Mouse (Mus musculus): ENCODE results near the gene Tnfrsf25.

The Tnfrsf25 gene

GRCm38 (mm10) chr4:152092751-152093293 is 22.9 kb upstream of the Tnfrsf25 start:
- no peak for DNase-seq (ENCODE audit: low spot score in 2 of 2)

- DNase-seq (ENCODE audit: low spot score in 2 of 2) = no peak
Observed at GRCm38 (mm10) chr4:152094233-152094632, 21.5 kb upstream of the Tnfrsf25 start.

GRCm38 (mm10) chr4:152095937-152096910 is 19.5 kb upstream of the Tnfrsf25 start:
- DNase-seq (ENCODE audit: low spot score in 2 of 2) = peak in 1 of 2 experiments; percentile 69

- no peak for DNase-seq (ENCODE audit: low spot score in 2 of 2)
Observed at GRCm38 (mm10) chr4:152096927-152097326, 18.8 kb upstream of the Tnfrsf25 start.

- DNase-seq (ENCODE audit: low spot score in 2 of 2) = no peak
Observed at GRCm38 (mm10) chr4:152097911-152098799, 17.6 kb upstream of the Tnfrsf25 start.

- no peak for DNase-seq (ENCODE audit: low spot score in 2 of 2)
Observed at GRCm38 (mm10) chr4:152100541-152100940, 15.2 kb upstream of the Tnfrsf25 start.

GRCm38 (mm10) chr4:152101081-152101653 is 14.6 kb upstream of the Tnfrsf25 start:
- no peak for DNase-seq (ENCODE audit: low spot score in 2 of 2)

- no peak for DNase-seq (ENCODE audit: low spot score in 2 of 2)
Observed at GRCm38 (mm10) chr4:152101921-152102320, 13.8 kb upstream of the Tnfrsf25 start.

GRCm38 (mm10) chr4:152103025-152103424 is 12.7 kb upstream of the Tnfrsf25 start:
- peak; percentile 66 to 79 for DNase-seq (ENCODE audit: low spot score in 2 of 2)

GRCm38 (mm10) chr4:152106746-152107145 is 9.0 kb upstream of the Tnfrsf25 start:
- no peak for DNase-seq (ENCODE audit: low spot score in 2 of 2)

GRCm38 (mm10) chr4:152107493-152107892 is 8.2 kb upstream of the Tnfrsf25 start:
- no peak for DNase-seq (ENCODE audit: low spot score in 2 of 2)

GRCm38 (mm10) chr4:152107971-152108509 is 7.7 kb upstream of the Tnfrsf25 start:
- DNase-seq (ENCODE audit: low spot score in 2 of 2) = peak in 1 of 2 experiments; percentile 69

GRCm38 (mm10) chr4:152108673-152109072 is 7.1 kb upstream of the Tnfrsf25 start:
- DNase-seq (ENCODE audit: low spot score in 2 of 2) = no peak

GRCm38 (mm10) chr4:152109509-152109908 is 6.2 kb upstream of the Tnfrsf25 start:
- DNase-seq (ENCODE audit: low spot score in 2 of 2) = no peak

GRCm38 (mm10) chr4:152110689-152111088 is 5.0 kb upstream of the Tnfrsf25 start:
- no peak for DNase-seq (ENCODE audit: low spot score in 2 of 2)

GRCm38 (mm10) chr4:152112329-152112728 is 3.4 kb upstream of the Tnfrsf25 start:
- DNase-seq (ENCODE audit: low spot score in 2 of 2) = no peak

GRCm38 (mm10) chr4:152114080-152114479 is 1.7 kb upstream of the Tnfrsf25 start:
- DNase-seq (ENCODE audit: low spot score in 2 of 2) = no peak

GRCm38 (mm10) chr4:152117538-152117937 is 1.8 kb downstream of the Tnfrsf25 start:
- no peak for DNase-seq (ENCODE audit: low spot score in 2 of 2)

GRCm38 (mm10) chr4:152119396-152120292 is 3.9 kb downstream of the Tnfrsf25 start:
- DNase-seq (ENCODE audit: low spot score in 2 of 2) = peak in 1 of 2 experiments; percentile 63
